Mouse (Mus musculus): Measurements from ENCODE around the gene Nisch. TPM values are rescaled to one million over a fixed set of nuclear protein-coding genes. Genes with fewer than 3 reads are reported as not detected.

Gene Nisch
- total and polyA plus RNA-seq, 3 experiments: 46.3 to 180 (median 85.2) TPM

DNA sequence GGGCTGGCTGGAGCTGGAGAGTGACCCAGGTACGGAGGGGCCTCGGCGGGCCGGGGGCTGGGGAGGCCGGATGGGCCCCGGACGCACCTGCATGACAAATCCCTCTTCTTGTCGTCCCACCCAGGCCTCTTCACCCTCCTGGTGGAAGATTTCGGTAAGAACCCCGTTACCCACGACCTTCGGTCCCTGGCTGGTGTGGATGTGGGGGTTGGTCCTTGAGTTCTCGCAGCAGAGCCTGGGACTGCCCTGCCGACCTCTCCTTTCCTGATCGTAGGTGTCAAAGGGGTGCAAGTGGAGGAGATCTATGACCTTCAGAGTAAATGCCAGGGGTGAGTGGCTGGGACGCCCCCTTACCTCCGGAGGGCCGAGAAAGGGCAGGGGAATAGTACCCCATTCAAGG lies 34.9 kb upstream of the Nisch start:
- TF ChIP-seq ETS1 (conservative IDR thresholded peaks at IDR 0.05; ENCODE audit: low read depth, low read length): no peak
- no peak for TF ChIP-seq GABPA (IDR thresholded peaks at IDR 0.05; ENCODE audit: insufficient replicate concordance, low read depth, low read length)
- TF ChIP-seq NRF1 (IDR thresholded peaks at IDR 0.05; ENCODE audit: low read depth, low read length): no peak
- H3K36me3 ChIP-seq (replicated peaks in 1 of 2; ENCODE audit: control insufficient read depth in 1 of 2, insufficient read depth in 1 of 2, low read length in 1 of 2): peaks cover 36 to 49% of the 10 kb centered on the region in 2 experiments
- in situ Hi-C loops (cut with MboI; ENCODE audit: low pct_ligation_motif_present, low pct_unique_long_range_greater_than_20kb, low sequenced_read_pairs) (loop anchor here (5.0 kb wide), 1 partner anchor 34 kb away; the partner anchor contains the start of genes Nisch and Sema3g), dilution Hi-C loops (cut with MboI; ENCODE audit: extremely low pct_ligation_motif_present, extremely low pct_unique_long_range_greater_than_20kb, low sequenced_read_pairs) (no loop called here)
- peak overlapping the region; percentile 85; the same call in 1 of the 2 replicates for H3K4me2 ChIP-seq (ENCODE audit: insufficient read depth, low read depth, poor library complexity, severe bottlenecking)
- peak; percentile 15 for DNase-seq (ENCODE audit: extremely low read depth)
- peak overlapping the region; percentile 91 for H3K9ac ChIP-seq (ENCODE audit: insufficient read depth, low read depth)
- H3K9me3 ChIP-seq (replicated peaks; ENCODE audit: low read length): no peaks in the 10 kb centered on the region
- H3K4me1 ChIP-seq (ENCODE audit: control insufficient read depth in 1 of 2, insufficient read depth in 2 of 2): peaks cover 3 to 23% of the 10 kb centered on the region in 2 experiments
- H3K27me3 ChIP-seq (replicated peaks): no peaks in the 10 kb centered on the region
- H3K27ac ChIP-seq (ENCODE audit: insufficient read depth, low read depth): peak overlapping the region; percentile 17
- peaks cover 17% of the 10 kb centered on the region for H3K79me2 ChIP-seq (replicated peaks; ENCODE audit: control insufficient read depth, extremely low read depth, insufficient read depth, poor library complexity, severe bottlenecking)
- peak overlapping the region; percentile 88 to 100 (median 99) for H3K4me3 ChIP-seq (replicated peaks in 1 of 3; ENCODE audit: low read depth in 2 of 3, low read length in 2 of 3, poor library complexity in 1 of 3)

DNA sequence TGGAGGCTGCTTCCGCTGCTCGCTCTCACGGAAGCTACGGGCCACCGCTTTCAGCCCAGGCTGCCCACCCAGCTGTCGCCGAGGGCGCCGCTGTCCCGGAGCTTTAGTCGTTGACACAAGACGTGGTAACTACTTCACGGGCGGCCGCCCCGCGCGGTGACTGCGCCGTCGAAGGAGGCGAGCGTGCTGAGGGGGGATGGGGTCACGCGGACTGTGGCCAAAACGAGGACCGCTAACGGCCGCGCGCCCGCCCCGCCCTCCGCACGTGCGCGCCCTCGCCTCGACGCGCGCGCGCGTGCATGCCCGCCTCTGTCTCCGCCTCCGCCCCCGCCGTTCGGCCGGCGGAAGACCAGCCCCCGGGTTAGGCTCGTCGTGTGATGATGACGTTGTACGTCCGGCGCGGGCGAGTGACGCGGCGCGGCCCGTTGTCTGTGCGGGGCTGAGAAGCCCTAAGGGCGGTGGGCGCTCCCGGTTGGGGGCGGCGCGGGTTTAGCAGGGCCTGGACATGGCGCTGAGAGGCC lies 34.4 kb upstream of the Nisch start, which contains the start of the genes Phf7 and Bap1:
Gene Phf7, minus strand, starts transcription at position 234 of the 521 bp plus-strand sequence.
Gene Bap1, plus strand, starts transcription at position 367 of the 521 bp plus-strand sequence.
- H3K4me1 ChIP-seq (ENCODE audit: control insufficient read depth in 1 of 2, insufficient read depth in 2 of 2): peaks cover 3 to 23% of the 10 kb centered on the region in 2 experiments
- in situ Hi-C loops (cut with MboI; ENCODE audit: low pct_ligation_motif_present, low pct_unique_long_range_greater_than_20kb, low sequenced_read_pairs): loop anchor here (5.0 kb wide), 1 partner anchor 34 kb away; the partner anchor contains the start of genes Nisch and Sema3g

More for the DNA sequence above, 34.4 kb upstream of the Nisch start, which contains the start of the genes Phf7 and Bap1:
- peak within 1 kb of the TSS; percentile 88 to 100 (median 99) for H3K4me3 ChIP-seq (replicated peaks in 1 of 3; ENCODE audit: low read depth in 2 of 3, low read length in 2 of 3, poor library complexity in 1 of 3)
- H3K27me3 ChIP-seq (replicated peaks): no peaks in the 10 kb centered on the region
- no peaks in the 10 kb centered on the region for H3K9me3 ChIP-seq (replicated peaks; ENCODE audit: low read length)
- peak; percentile 89 for DNase-seq (ENCODE audit: extremely low read depth)
- peaks cover 17% of the 10 kb centered on the region for H3K79me2 ChIP-seq (replicated peaks; ENCODE audit: control insufficient read depth, extremely low read depth, insufficient read depth, poor library complexity, severe bottlenecking)
- dilution Hi-C loops (cut with MboI; ENCODE audit: extremely low pct_ligation_motif_present, extremely low pct_unique_long_range_greater_than_20kb, low sequenced_read_pairs): no loop called here
- TF ChIP-seq POLR2AphosphoS2 (IDR thresholded peaks at IDR 0.05; ENCODE audit: low read depth, low read length) (no peak), NRF1 (IDR thresholded peaks at IDR 0.05; ENCODE audit: low read depth, low read length) (peak; percentile 57), GABPA (IDR thresholded peaks at IDR 0.05; ENCODE audit: insufficient replicate concordance, low read depth, low read length) (no peak; the same call in 1 of the 2 replicates), MYC (IDR thresholded peaks at IDR 0.05; ENCODE audit: low read depth, low read length) (peak; percentile 45), JUN (IDR thresholded peaks at IDR 0.05; ENCODE audit: insufficient read depth, low read depth, low read length) (no peak), SIN3A (IDR thresholded peaks at IDR 0.05; ENCODE audit: low read length) (peak; percentile 83), NELFE (IDR thresholded peaks at IDR 0.05; ENCODE audit: low read depth, low read length) (peak; percentile 72), BHLHE40 (IDR thresholded peaks at IDR 0.05; ENCODE audit: low read depth, low read length) (peak; percentile 97), POLR2A (IDR thresholded peaks at IDR 0.05; ENCODE audit: low read depth, low read length) (peak; percentile 87), MAZ (IDR thresholded peaks at IDR 0.05; ENCODE audit: low read depth, low read length) (peak; percentile 94), EP300 (IDR thresholded peaks at IDR 0.05; ENCODE audit: low read length) (no peak), MXI1 (IDR thresholded peaks at IDR 0.05; ENCODE audit: low read depth, low read length) (peak; percentile 75; the same call in 1 of the 2 replicates), ELF1 (IDR thresholded peaks at IDR 0.05; ENCODE audit: low read depth, low read length) (peak; percentile 84), TCF12 (IDR thresholded peaks at IDR 0.05; ENCODE audit: low read depth, low read length) (peak; percentile 84), KAT2A (IDR thresholded peaks at IDR 0.05; ENCODE audit: insufficient replicate concordance, low read length) (peak; percentile 88; the same call in 1 of the 2 replicates), MEF2A (IDR thresholded peaks at IDR 0.05; ENCODE audit: borderline replicate concordance, low read depth, low read length) (no peak; the same call in 1 of the 2 replicates), CHD2 (IDR thresholded peaks at IDR 0.05; ENCODE audit: low read length) (peak; percentile 64), HCFC1 (IDR thresholded peaks at IDR 0.05; ENCODE audit: low read depth, low read length) (peak; percentile 90), ZMIZ1 (IDR thresholded peaks at IDR 0.05; ENCODE audit: low read depth, low read length) (peak; percentile 86; the same call in 1 of the 2 replicates), MAX (IDR thresholded peaks at IDR 0.05; ENCODE audit: low read length) (peak; percentile 91), TBP (conservative IDR thresholded peaks at IDR 0.05; ENCODE audit: low read depth, low read length) (no peak), ETS1 (conservative IDR thresholded peaks at IDR 0.05; ENCODE audit: low read depth, low read length) (peak; percentile 54), USF1 (IDR thresholded peaks at IDR 0.05; ENCODE audit: low read depth, low read length) (peak; percentile 35), IRF4 (IDR thresholded peaks at IDR 0.05; ENCODE audit: low read depth, low read length) (0 out of 2 replicates have a peak, but pooled peaks have one; percentile 41)
- H3K27ac ChIP-seq (ENCODE audit: insufficient read depth, low read depth): peak within 1 kb of the TSS; percentile 96
- peak within 1 kb of the TSS; percentile 85 for H3K4me2 ChIP-seq (ENCODE audit: insufficient read depth, low read depth, poor library complexity, severe bottlenecking)
- H3K9ac ChIP-seq (ENCODE audit: insufficient read depth, low read depth): peak within 1 kb of the TSS; percentile 91
- H3K36me3 ChIP-seq (replicated peaks in 1 of 2; ENCODE audit: control insufficient read depth in 1 of 2, insufficient read depth in 1 of 2, low read length in 1 of 2): peaks cover 31 to 48% of the 10 kb centered on the region in 2 experiments
